Mouse (Mus musculus): Measurements from ENCODE around the gene Cmip. TPM values are rescaled to one million over a fixed set of nuclear protein-coding genes. Genes with fewer than 3 reads are reported as not detected.

Gene Cmip
- polyA plus RNA-seq, 1 experiment, result 39.4 TPM

DNA sequence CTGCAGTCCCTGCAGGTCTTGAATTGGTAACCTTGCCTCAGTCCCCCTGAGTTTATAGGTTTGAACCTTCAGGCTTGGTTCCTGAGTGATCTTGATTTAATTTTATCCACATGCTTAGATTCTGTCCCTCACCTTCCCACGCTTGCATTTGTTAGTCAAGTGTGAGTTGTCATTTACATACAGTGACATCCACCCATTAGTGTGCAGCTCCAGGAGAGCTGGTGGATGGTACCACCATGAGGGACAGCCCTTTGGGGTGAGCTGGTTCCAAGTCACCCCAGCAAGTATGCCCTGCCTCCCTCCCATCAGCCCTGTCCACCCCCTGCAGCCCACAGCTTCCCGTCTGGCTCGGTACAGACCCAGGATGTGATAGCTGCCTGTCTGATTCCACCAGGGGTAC, 117.2 kb downstream of the Cmip start:
- DNase-seq (ENCODE audit: low spot score), result no peak

DNA sequence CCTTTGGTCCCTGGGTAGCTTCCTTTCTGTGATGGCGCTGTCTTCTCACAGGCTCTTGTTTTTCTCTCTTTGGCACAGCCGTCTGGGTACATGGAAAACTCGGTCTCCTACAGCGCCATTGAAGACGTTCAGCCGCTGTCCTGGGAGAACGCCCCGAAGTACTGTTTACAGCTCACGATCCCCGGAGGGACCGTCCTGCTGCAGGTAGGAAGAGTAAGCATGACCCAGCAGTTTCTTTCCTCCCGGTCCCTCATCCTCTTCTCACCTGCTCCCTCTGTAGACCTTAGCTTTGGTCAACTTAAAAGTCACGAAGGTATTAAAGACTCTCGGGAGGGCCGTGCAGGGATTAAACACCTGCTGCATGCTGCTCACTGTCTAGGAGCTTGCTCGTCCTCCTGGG, 120.1 kb downstream of the Cmip start:
- no peak for DNase-seq (ENCODE audit: low spot score)

DNA sequence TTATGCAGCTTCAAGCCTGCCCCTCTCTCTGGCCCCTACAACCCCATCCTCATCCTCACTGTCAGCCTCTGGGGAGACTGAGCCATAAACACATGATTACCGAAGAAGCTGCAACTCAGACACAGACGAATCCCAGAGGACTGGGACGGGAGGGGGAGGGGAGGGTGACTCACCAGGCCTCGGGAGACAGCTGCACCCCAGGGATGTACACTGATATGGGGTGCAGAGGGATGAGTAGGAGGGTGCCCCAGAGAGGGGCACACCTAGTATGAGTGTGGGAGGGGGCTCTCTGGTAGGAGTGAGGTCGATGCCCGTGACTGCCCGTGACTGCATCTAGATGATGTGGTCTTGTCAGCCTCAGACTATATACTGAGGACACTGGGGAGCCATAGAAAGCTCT, 121.8 kb downstream of the Cmip start:
- DNase-seq (ENCODE audit: low spot score), result no peak

DNA sequence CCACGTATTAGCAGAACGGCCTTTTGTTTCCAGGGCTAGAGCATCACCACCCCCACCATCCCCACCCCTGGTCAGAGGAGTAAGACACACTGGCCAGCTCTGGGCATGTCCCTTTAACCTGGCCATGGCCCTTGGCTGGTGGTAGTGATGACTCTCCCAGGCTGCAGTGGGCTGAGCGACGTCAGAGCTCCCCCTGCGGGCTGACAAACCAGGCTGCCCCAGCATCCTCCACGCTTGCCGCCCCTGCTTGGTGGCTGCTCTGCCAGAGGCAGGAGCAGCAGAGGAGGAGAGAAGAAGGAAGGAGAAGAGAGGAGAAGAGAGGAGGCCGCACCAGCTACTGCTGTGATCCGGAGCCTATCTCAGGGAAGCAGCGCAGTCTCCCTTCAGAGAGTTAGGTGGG, 122.3 kb downstream of the Cmip start:
- DNase-seq (ENCODE audit: low spot score), result no peak

DNA sequence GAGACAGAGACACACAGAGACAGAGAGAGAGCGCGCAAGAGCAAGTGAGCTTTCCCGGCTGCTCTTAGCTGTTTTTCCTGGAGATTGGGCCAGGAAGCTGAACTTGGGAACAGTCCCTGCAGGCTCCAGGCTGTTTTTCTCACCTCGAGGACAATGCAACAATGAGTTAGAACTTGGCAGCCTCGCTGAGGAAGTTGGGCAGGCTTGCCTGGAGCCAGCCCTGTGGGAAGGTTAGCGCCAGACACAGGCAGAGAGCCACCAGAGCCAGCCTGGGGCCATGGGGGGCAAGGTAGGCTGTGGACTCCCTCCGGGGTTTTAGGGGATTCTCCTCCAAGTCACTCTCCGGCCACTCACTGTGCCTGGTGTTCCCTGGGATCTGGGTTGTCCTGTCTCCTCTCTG, 123.9 kb downstream of the Cmip start:
- no peak for DNase-seq (ENCODE audit: low spot score)

DNA sequence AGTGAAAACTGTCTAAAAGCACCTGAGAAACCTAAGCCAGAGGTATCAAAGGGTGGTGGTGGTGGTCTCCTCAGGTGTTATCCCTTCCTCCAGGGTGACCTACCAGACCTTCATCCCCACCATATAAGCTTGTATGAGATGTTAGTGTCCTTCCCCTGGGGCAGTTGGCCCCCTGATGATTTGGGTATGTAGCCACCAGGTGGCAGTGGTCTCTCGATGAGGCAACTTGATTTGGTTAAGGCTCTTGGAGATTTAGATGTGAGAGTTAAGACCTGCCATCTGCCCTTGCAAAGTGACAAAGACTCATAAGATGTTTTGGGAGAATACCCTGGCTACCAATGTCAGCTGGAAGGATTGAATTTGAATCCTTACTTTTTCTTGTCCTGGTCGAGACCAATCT, 129.3 kb downstream of the Cmip start:
- no peak for DNase-seq (ENCODE audit: low spot score)

DNA sequence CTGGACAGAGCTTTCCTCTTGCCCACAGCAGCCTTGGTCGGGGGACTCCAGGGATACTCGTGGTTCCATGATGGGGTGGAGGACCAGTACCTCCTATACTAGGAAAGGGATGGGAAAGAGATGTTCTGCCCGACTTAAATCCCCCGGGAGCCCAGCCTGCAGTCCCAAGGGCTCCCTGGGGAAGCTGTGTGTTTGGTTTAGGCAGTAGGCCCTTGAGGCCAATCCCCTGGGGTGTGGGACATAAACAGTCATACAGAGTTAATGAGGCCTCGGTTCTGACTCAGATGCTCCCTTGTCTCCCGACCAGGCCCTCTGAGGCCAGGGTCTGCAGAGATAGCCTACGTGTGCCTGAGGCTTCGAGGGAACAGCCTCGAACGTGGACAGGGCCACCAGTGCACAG, 130.8 kb downstream of the Cmip start:
- no peak for DNase-seq (ENCODE audit: low spot score)

DNA sequence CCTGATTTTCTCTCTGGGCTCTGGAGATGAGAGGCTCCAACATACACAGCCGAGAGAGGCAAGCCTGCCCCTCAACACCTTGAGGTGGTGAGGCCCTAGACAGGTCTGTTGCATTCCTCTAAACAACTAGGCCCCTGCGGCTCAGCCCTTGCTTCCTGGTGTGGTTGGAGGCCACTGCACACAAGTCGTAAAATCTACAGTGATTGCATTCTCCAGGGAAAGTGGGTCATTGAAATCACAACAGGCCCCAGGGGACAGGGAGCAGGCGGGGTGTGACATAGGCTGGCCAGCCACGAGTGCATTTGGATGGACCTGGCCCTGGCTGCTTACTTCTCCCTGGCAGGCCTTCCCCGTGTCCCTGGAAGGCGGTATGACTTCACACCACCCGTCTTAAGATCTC, 131.5 kb downstream of the Cmip start:
- DNase-seq (ENCODE audit: low spot score), result no peak

DNA sequence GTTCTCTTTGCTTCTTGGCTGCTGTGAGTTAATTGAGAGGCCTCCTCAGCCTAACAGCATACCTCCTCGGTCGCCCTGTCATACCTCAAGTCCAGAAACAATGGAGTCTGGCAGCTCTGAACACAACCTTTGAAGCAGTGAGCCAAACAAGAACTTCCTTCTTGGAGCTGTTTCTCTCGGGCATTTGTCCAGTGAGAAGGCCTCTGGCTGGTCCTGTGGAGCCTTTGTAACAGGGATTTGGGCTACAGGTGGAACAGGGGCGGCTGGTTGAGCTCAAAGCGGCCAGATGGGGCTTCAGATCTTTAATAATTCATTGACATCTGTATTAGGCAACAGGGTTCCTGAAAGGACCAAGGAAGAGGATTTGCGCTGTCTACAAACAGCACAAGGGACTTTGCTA, 137.0 kb downstream of the Cmip start:
- DNase-seq (ENCODE audit: low spot score), result no peak

DNA sequence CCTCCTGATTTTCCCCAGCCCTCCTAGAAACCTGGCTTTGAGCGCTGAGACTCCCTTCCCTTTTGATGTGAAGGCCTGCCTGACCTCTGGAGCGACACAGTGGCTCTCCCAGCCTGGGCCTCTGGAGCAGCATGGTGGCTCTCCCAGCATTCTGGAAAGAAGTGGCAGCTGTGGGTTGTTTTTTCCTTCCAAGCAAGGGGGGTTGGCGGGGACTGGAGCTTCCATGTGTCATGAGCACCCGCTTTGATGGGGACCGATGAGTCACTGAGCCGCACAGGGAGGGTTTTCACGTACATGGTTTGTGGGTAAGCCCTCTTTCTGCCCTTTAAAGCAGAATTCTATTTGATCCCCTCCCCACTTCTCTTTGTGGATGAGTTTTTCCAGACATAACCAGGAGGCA, 138.2 kb downstream of the Cmip start:
- DNase-seq (ENCODE audit: low spot score), result no peak

DNA sequence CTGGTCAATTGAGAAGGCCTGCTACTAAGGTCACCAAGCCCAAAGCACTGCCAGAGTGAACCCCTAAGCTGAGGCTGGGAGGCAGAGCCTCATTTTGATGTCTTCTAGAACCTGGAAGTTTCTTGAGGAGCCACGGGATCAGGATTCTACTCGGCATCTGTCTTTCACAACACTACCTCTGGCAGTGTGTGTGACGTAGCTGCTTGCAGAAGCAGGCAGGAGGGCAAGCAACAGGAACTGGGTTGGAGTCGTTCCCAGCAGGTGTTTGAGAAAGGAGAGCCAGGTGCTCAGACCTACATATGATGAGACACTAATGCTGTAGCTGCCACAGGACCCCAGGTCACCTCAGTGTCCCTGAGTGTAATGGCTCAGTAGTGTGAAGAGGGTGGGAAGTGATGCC, 140.0 kb downstream of the Cmip start:
- no peak for DNase-seq (ENCODE audit: low spot score)

DNA sequence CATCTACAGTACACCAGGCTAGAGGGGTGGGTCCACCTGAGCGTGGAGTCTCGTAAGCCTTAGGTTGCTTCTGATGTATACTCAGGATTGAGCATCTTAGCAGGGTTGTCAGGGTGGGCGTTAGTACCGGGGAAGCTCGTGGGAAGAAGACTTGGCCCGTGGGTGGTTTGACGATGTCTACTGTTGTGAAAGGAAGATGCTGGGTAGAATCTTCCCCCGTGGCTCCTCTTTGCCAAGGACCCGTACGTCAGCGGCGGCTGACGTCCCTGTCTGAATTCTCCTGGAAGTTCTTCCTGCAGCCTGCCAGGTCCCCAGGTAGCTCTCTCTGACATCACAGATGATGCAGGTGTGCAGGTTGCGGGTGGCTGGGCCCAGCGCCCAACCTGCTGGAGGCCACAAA, 140.9 kb downstream of the Cmip start:
- no peak for DNase-seq (ENCODE audit: low spot score)

DNA sequence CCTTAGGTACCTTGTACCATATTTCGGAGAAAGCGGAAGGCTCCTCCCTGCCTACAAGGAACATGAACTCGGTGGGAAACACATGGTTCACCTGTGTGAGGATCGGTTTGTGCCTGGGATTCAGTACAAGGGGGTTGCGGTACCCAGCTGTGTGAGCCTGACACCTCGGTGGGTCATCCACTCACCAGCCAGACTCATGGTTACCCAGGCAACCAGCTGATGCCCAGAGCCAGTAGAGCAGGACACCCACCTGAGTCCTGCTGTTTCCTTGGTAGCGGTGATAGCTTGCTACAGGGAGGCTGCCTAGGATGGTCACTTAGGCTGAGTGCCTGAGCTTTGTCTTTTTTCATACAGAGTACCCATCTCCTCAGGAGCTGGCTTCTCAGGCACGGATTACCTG, 142.4 kb downstream of the Cmip start:
- DNase-seq (ENCODE audit: low spot score), result no peak

DNA sequence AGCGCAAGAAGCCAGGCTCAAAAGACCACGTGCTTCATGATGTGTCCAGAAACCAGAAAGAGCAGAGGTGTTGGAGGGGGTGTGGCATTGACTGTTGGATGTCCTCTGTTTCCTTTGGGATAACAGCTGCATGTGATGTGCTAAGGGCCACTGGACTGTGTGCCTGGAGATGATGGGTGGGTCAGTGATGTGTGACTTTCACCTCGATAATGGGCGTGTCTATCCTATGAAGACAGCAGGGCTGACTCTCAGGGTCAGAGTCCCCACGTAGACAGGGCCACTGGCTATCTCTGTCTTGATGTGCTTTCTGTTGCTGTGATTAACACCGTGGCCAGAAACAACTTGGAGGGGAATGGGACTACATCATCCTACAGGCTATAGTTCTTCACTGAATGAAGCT, 144.0 kb downstream of the Cmip start:
- DNase-seq (ENCODE audit: low spot score), result no peak

DNA sequence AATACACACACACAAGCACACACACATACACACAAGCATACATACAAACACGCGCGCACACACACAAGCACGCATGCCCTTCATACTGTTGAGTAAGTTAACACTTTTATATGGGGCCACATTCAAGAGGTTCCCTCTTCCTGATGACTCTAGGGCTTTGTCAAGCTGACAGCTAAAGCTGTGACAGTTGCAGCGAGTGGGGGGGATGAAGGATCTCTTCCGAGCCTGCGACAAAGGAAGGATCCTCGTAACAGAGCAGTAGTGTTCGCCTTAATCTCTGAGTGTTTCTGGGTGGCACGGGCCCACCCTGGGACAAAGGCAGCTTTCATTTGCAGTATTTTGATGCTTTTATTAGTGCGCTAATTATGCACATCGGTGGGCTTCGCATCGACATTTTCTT, 145.0 kb downstream of the Cmip start:
- no peak for DNase-seq (ENCODE audit: low spot score)

DNA sequence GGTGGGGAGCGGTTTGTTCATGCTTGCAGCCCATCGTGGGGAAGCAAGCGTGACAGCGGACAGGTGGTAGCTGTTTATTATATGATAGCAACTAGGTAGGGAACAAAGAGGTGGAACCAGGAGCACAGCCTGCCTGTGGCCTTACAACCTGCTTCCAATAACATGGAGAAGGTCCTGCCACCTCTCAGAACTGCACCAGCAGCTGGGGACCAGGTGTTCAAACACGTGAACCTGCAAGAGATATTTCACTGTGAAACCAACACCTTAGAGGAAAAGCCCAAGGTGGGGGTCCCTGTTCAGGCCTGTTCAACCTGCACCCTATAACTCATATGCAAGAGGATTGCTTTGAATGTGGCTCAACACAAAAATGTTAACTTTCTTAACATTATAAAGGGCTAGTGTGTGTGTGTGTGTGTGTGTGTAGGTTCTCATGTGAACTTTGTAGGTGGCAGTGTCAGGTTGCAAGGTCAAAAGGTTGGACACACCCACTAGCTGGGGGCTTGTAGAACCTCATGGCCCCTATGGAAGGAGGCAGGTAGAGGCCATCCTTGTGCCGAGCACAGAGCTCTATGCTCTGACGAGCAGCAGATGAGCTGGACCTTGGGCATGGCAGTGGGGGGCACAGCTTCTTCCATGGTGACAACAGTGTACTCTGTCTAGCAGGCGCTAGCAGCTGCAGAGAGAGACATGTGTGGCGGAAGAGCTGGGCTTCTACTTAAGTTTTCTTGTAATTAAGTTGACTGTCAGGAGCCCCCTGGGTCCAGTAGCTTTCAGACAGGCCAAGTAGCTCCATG, 146.2 kb downstream of the Cmip start:
- no peak for DNase-seq (ENCODE audit: low spot score)

DNA sequence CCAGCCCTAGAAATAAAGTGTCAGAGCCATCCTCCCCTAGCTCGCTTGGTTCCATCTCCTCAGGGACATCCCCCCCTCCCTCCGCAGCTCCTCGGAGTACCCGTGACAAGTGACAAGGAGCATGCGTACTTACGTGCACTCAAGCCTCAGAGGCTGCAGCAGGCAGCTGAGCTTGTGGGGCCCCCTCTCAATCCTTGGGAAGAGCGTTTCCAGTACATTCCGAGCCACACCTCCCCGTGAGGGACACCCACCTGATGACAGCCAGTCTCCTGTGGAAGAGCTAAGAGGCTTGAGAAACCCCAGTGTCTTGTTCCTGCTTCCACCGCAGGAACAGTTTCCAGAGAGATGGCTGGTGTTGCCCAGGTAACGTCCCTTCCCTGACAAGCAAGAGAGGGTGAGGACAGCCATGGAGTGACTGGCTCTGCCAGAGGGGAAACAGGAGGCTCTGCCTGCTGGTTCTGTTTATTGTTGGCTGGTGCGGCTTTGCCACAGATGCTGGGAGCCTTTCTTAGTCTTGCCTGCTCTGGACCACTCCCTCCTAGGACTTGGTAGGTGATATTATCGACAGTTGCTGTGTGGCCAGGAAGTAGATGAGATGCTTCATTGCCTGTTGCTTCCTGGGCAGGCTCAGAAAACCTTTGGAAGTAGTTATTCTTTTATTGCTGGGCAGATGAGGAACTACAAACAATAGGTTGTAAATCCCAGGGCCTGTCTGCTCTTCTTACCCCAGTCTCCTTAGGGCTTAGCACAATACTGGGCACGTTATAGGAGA, 147.0 kb downstream of the Cmip start:
- no peak for DNase-seq (ENCODE audit: low spot score)

DNA sequence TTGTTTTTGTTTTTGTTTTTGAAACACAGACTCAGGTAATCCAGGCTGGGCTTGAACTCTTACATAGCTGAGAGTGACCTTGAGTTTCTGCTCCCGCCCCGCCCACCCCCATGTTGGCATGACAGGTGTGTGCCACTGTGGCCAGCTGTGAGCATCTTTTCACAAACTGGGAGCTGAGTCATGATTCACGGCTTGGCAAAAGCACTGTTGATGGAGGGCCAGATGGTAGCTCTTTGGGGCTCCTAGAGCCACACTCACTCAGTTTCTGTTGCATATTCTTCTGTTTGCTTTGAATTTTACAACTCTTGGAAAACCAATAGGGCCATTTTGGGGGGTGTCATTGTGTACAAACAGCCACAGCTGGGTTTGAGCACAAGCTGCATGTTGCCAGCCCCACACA, 149.2 kb downstream of the Cmip start:
- DNase-seq (ENCODE audit: low spot score), result no peak

DNA sequence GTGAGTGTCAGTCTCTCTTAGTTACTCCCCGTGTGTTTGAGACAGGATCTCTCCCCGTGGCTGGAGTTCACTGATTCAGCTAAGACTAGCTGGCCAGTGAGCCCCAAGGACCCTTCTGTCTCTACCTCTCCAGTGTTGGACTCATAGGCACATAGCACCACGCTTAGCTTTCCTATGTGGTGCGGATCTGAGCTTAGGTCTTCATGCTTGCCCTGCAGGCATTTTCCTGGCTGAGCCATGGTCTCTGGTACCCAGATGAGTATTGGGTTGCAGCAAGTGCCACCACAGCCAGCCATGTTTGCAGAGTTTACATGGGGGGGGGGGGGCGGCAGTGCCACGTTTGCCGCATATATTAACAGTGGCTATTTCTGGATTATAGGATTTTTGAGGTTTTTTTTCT, 151.8 kb downstream of the Cmip start:
- DNase-seq (ENCODE audit: low spot score), result no peak

DNA sequence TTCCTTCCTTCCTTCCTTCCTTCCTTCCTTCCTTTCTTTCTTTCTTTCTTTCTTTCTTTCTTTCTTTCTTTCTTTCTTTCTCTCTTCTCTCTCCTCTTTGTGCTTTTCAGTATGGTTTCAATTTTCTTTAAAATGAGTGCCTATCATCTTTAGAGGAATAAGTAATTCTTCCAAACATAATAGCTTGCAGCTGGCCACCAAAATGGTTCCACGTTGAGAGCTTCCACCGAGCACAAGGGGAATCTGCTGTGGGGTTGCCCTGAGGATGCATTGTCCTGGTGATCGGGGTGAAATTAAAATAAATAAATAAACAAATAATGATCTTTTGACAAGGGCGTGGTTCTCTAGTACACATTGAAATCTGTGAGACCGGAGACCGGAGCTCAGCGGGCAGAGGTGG, 152.2 kb downstream of the Cmip start:
- DNase-seq (ENCODE audit: low spot score), result no peak

DNA sequence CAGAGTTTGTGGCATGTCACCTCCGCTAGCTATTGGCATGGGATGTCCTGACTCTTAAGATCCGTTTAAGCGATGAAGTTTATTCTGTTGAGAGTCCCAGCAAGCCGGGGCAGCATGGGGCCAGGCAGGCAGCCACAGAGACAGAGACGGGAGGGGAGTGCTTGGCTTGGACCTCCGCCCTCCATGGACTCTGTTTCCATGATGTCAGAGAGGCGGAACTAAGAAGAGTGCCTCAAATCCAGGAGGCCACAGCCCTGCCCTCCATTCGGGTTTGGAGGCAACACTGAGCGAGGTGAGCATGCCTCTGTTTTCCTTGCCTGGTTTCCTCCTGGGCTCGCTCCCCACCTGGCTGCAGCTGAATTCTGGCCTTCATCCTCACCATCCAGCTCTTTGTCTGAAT, 153.5 kb downstream of the Cmip start:
- no peak for DNase-seq (ENCODE audit: low spot score)

DNA sequence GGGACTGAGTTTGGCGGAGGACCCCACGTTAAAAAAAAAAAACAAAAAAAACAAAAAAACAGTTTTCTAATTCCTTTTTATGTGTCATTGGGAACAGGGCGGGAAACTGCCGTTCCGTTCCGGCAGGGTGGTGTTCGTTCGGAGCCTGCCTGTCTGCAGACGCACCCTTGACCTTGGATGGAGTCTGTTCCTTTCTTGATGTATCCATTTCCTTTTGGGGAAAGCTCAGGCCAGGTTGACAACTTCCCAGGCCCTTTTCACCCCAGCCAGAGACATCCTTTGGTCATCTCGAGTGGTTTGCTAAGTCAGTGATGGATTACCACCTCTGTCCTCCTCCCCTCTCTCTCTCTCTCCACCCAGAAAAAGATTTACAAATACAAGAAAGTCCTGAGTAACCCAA, 154.0 kb downstream of the Cmip start:
- DNase-seq (ENCODE audit: low spot score), result no peak

DNA sequence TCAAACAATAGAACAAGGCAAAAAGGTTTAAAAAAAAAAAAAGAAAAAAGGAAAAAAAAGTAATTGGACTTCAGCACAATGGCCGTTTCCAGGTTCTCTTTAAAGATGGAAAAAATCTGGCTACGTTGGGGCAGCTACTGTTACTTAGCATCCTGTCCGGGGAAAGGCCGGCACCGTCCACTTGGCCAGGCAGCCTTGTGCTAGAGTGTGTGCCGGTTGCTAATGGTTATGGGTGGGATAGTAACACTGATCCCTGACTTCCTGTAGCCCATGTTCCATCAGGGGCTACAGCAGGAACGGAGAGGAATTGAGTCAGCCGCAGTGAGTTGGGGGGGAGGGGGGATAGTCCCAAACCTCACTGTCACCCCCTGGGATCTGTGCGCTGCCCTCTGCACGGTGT, 155.4 kb downstream of the Cmip start:
- DNase-seq (ENCODE audit: low spot score), result no peak

DNA sequence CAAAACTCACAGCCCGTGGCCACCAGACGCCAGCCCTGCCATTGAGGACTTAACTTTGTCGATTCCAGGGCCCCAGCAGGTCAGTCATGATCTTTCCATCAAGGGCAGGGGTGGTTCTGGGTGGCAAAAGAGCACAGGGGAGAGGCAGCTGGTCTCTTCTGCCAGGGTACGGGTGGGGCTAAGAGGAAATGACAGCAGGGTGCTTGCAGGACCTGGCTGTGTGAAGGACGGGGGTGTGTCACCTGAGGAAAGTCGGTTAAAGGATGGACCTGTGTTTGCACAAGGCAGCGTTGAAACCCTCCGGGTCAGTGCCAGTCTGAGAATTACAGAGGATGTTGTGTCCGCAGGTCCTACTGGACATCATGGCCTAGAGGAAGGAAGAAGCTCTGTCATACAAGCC, 161.0 kb downstream of the Cmip start:
- DNase-seq (ENCODE audit: low spot score), result no peak

All from urinary bladder, adult 2 months (tissue).